Mouse (Mus musculus) bone marrow macrophage, adult 2 months (primary cell): ENCODE measurements at regions not wholly inside any gene's neighbourhood (a gene's known extent, or its start where the extent isn't known, plus 50 kb on each side); places are given as distances from the start of the nearest gene placed in this dataset.

Experiments used
- CTCF ChIP-seq: IDR thresholded peaks from 2 replicates; pipeline ENCODE4 v1.5.1; 2012; ENCODE audit warnings: low read depth, mild to moderate bottlenecking, low read length, moderate library complexity
- POLR2A ChIP-seq: IDR thresholded peaks from 2 replicates; pipeline ENCODE4 v1.6.1; 2012; ENCODE audit warnings: mild to moderate bottlenecking, low read depth, low read length, borderline replicate concordance

DNA sequence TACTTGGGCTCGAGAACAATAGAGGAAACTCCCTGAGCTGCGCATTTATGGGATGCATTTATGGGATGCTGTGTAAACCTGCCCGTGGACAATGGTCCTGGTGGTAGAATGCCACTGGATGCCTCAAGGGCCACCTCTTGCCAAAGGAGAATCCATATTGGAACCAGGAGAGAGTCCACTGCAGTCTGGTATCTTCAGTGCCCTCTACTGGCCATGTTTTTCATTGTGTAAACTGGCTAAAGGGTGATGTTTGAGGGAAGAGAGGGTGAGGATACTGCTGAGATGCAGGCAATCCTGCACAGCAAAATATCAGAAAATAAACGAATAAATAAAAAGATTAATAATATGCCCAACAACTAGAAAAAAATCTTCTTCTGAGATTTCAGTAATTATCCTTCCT is 333.5 kb downstream of the Gm826 start:
- TF ChIP-seq CTCF (peak; percentile 50), POLR2A (no peak)
